Mouse (Mus musculus): ENCODE results near the gene Cpm. TPM values are rescaled to one million over a fixed set of nuclear protein-coding genes. Genes with fewer than 3 reads are reported as not detected.

The Cpm gene
- polyA plus RNA-seq, 1 experiment from 2014 or later, result 49.3 TPM

GRCm38 (mm10) chr10:117650042-117650655 lies 20.8 kb downstream of the Cpm start:
- Histone ChIP-seq H3K4me1 (no peaks in the 10 kb centered on the region), H3K9ac (no peak overlapping the region), H3K36me3 (no peaks in the 10 kb centered on the region), H3K9me3 (no peaks in the 10 kb centered on the region), H3K27ac (no peak overlapping the region), H3K27me3 (no peaks in the 10 kb centered on the region), H3K4me3 (no peak overlapping the region), H3K4me2 (no peak overlapping the region)
- no peak for ATAC-seq (ENCODE audit: borderline replicate concordance, extremely low read depth, low FRiP score, low TSS enrichment)
- WGBS, result 84% methylated on average over 12 of the region's 12 CpGs

DNA sequence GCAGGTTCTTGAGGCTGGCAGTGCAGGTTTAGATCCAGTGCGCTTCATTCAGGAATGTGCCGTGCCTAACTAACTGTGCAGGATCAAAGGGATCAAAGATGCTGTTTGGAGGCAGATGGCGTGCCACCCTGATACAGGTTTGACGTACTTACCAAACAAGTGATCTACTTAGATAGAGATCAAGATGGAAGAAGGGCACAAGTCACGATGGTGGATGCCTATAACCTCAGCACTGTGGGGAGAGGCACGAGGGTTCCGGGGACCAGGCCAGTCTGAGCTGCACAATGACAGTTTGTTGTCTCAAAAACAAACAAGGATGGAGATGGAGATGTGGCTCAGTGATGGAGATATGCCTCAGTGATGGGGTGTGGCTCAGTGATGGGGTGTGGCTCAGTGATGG lies 21.4 kb downstream of the Cpm start:
- H3K4me1 ChIP-seq, result no peaks in the 10 kb centered on the region
- no peak overlapping the region for H3K4me2 ChIP-seq

GRCm38 (mm10) chr10:117651587-117652377 lies 22.5 kb downstream of the Cpm start:
- no peak overlapping the region for H3K27ac ChIP-seq
- no peaks in the 10 kb centered on the region for H3K27me3 ChIP-seq
- 60% methylated on average over 10 of the region's 10 CpGs for WGBS
- ATAC-seq (ENCODE audit: borderline replicate concordance, extremely low read depth, low FRiP score, low TSS enrichment), result no peak
- H3K9me3 ChIP-seq, result no peaks in the 10 kb centered on the region
- no peak overlapping the region for H3K4me2 ChIP-seq
- H3K4me3 ChIP-seq, result no peak overlapping the region
- no peaks in the 10 kb centered on the region for H3K4me1 ChIP-seq
- no peak overlapping the region for H3K9ac ChIP-seq
- no peaks in the 10 kb centered on the region for H3K36me3 ChIP-seq

More for the DNA sequence above, 21.4 kb downstream of the Cpm start:
- no peaks in the 10 kb centered on the region for H3K9me3 ChIP-seq
- H3K4me3 ChIP-seq, result no peak overlapping the region
- no peak for ATAC-seq (ENCODE audit: borderline replicate concordance, extremely low read depth, low FRiP score, low TSS enrichment)
- no peaks in the 10 kb centered on the region for H3K27me3 ChIP-seq
- H3K9ac ChIP-seq, result no peak overlapping the region
- H3K36me3 ChIP-seq, result no peaks in the 10 kb centered on the region
- no peak overlapping the region for H3K27ac ChIP-seq
- WGBS, result 75% methylated on average over 7 of the region's 7 CpGs

DNA sequence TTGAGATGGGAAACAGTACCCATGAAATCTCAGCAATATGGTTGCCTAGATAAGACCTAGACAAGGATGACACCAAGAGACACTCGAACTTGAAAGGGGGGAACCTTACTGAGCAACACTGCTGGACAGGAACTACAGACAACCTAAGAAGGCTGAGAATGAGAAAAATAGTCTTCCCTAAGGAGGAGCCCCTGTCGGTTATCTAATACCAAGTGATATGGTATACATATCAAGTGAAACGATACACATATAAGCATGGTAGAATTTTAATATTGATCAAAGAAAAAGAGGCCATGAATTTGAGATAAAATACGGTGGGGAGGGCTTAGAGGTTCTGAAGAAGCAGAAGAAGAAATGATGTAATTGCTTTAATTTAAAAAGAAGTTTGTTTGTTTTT lies 23.1 kb downstream of the Cpm start:
- WGBS, result 81% methylated on average over 4 of the region's 4 CpGs
- no peak overlapping the region for H3K4me2 ChIP-seq
- ATAC-seq (ENCODE audit: borderline replicate concordance, extremely low read depth, low FRiP score, low TSS enrichment), result no peak

GRCm38 (mm10) chr10:117652930-117653778 lies 23.9 kb downstream of the Cpm start:
- no peak overlapping the region for H3K27ac ChIP-seq
- H3K9me3 ChIP-seq, result no peaks in the 10 kb centered on the region
- no peak overlapping the region for H3K4me3 ChIP-seq
- no peaks in the 10 kb centered on the region for H3K36me3 ChIP-seq
- H3K9ac ChIP-seq, result no peak overlapping the region
- no peaks in the 10 kb centered on the region for H3K4me1 ChIP-seq
- no peak overlapping the region for H3K4me2 ChIP-seq
- no peaks in the 10 kb centered on the region for H3K27me3 ChIP-seq
- WGBS, result 80% methylated on average over 8 of the region's 8 CpGs
- ATAC-seq (ENCODE audit: borderline replicate concordance, extremely low read depth, low FRiP score, low TSS enrichment), result no peak

More for the DNA sequence above, 23.1 kb downstream of the Cpm start:
- Histone ChIP-seq H3K27me3 (no peaks in the 10 kb centered on the region), H3K4me3 (no peak overlapping the region), H3K4me1 (no peaks in the 10 kb centered on the region), H3K9me3 (no peaks in the 10 kb centered on the region), H3K27ac (no peak overlapping the region), H3K36me3 (no peaks in the 10 kb centered on the region), H3K9ac (no peak overlapping the region)

GRCm38 (mm10) chr10:117653779-117654173 lies 24.5 kb downstream of the Cpm start:
- no peaks in the 10 kb centered on the region for H3K4me1 ChIP-seq
- no peak overlapping the region for H3K27ac ChIP-seq
- H3K4me2 ChIP-seq, result no peak overlapping the region
- no peaks in the 10 kb centered on the region for H3K36me3 ChIP-seq
- no peak for ATAC-seq (ENCODE audit: borderline replicate concordance, extremely low read depth, low FRiP score, low TSS enrichment)
- H3K9me3 ChIP-seq, result no peaks in the 10 kb centered on the region
- 86% methylated on average over 7 of the region's 7 CpGs for WGBS
- no peak overlapping the region for H3K9ac ChIP-seq
- no peak overlapping the region for H3K4me3 ChIP-seq
- no peaks in the 10 kb centered on the region for H3K27me3 ChIP-seq

GRCm38 (mm10) chr10:117654576-117655123 lies 25.4 kb downstream of the Cpm start:
- ATAC-seq (ENCODE audit: borderline replicate concordance, extremely low read depth, low FRiP score, low TSS enrichment), result no peak
- no peaks in the 10 kb centered on the region for H3K4me1 ChIP-seq
- 82% methylated on average over 3 of the region's 3 CpGs for WGBS
- no peaks in the 10 kb centered on the region for H3K9me3 ChIP-seq
- H3K4me3 ChIP-seq, result no peak overlapping the region
- H3K27ac ChIP-seq, result no peak overlapping the region
- H3K9ac ChIP-seq, result no peak overlapping the region
- H3K36me3 ChIP-seq, result no peaks in the 10 kb centered on the region
- no peaks in the 10 kb centered on the region for H3K27me3 ChIP-seq
- H3K4me2 ChIP-seq, result no peak overlapping the region

DNA sequence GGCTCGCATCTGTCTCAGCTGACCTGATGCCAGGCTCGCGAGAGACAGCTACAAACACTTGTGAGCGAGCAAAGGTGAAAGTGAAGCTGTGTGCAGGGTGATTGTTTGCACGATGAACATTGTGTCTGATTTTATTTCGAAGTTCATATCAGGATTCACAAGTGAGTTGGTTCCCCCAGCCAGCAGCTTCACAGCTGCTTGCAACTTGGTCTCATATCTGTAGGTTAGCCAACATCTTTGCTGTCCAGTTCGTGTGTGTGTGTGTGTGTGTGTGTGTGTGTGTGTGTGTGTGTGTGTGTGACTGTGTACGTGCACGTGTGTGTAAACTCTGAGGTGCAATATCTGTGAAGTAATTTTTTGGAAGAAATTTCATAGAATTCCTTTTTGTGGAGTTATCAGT lies 26.2 kb downstream of the Cpm start:
- Histone ChIP-seq H3K9me3 (no peaks in the 10 kb centered on the region), H3K4me3 (no peak overlapping the region), H3K4me2 (no peak overlapping the region), H3K4me1 (no peaks in the 10 kb centered on the region), H3K27ac (no peak overlapping the region), H3K9ac (no peak overlapping the region), H3K27me3 (no peaks in the 10 kb centered on the region), H3K36me3 (no peaks in the 10 kb centered on the region)
- WGBS, result 78% methylated on average over 9 of the region's 9 CpGs
- ATAC-seq (ENCODE audit: borderline replicate concordance, extremely low read depth, low FRiP score, low TSS enrichment), result no peak

GRCm38 (mm10) chr10:117655908-117656661 lies 26.8 kb downstream of the Cpm start:
- Histone ChIP-seq H3K36me3 (no peaks in the 10 kb centered on the region), H3K27me3 (no peaks in the 10 kb centered on the region), H3K9ac (no peak overlapping the region), H3K4me1 (no peaks in the 10 kb centered on the region), H3K27ac (no peak overlapping the region), H3K4me2 (no peak overlapping the region), H3K9me3 (no peaks in the 10 kb centered on the region), H3K4me3 (no peak overlapping the region)
- ATAC-seq (ENCODE audit: borderline replicate concordance, extremely low read depth, low FRiP score, low TSS enrichment), result no peak
- WGBS, result 43% methylated on average over 7 of the region's 7 CpGs

- 73% methylated on average over 6 of the region's 6 CpGs for WGBS
- Histone ChIP-seq H3K4me1 (no peaks in the 10 kb centered on the region), H3K27ac (no peak overlapping the region), H3K27me3 (no peaks in the 10 kb centered on the region), H3K9me3 (no peaks in the 10 kb centered on the region), H3K36me3 (no peaks in the 10 kb centered on the region), H3K4me2 (no peak overlapping the region), H3K4me3 (no peak overlapping the region), H3K9ac (no peak overlapping the region)
- no peak for ATAC-seq (ENCODE audit: borderline replicate concordance, extremely low read depth, low FRiP score, low TSS enrichment)
Measured at GRCm38 (mm10) chr10:117656662-117656962, 27.3 kb downstream of the Cpm start.

DNA sequence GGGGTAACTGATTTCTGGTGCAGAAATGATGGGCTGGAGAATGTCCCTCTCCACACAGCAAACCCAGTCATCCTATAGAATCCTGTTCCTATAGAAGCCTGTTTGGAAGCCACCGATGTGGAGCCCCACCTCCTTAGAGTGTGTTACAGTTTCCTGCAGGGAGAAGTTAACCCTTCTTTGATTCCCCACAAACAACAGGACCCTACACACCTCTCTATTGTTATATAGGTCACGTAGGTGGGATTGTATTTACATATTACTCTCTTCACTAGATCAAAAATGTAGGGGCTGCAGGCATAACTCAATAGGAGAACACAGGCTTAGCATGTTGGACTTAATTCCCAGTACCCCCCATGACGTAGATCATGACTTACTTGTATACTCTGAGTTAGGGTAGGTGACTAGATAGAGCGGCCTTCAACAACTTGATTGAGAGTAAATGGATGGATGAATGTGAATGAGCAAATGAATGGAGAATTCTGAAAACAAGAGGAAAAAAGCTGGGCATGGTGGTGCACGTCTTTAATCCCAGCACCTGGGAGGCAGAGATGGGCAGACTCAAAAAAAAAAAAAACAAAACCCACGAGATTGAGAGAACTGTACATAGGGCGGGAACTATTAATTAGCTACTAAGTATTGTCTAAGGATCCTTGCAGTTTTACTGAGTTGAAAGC lies 27.8 kb downstream of the Cpm start:
- Histone ChIP-seq H3K9ac (no peak overlapping the region), H3K27ac (no peak overlapping the region), H3K9me3 (no peaks in the 10 kb centered on the region), H3K36me3 (no peaks in the 10 kb centered on the region), H3K4me3 (no peak overlapping the region), H3K4me1 (no peaks in the 10 kb centered on the region), H3K4me2 (no peak overlapping the region), H3K27me3 (no peaks in the 10 kb centered on the region)
- 76% methylated on average over 7 of the region's 7 CpGs for WGBS
- no peak for ATAC-seq (ENCODE audit: borderline replicate concordance, extremely low read depth, low FRiP score, low TSS enrichment)
